Mouse (Mus musculus) brain, adult 2 months (tissue): Measurements from ENCODE around the gene Zswim9.

Experiments used
- DNase-seq: peaks from one replicate; pipeline ENCODE4 v3.0.0; 2011; ENCODE audit warnings: low read depth, low spot score

Zswim9 gene

GRCm38 (mm10) chr7:13269394-13269793, 9.1 kb downstream of the Zswim9 start:
- no peak for DNase-seq

- DNase-seq, result no peak
Observed at GRCm38 (mm10) chr7:13268749-13269260, 9.7 kb downstream of the Zswim9 start.

DNA sequence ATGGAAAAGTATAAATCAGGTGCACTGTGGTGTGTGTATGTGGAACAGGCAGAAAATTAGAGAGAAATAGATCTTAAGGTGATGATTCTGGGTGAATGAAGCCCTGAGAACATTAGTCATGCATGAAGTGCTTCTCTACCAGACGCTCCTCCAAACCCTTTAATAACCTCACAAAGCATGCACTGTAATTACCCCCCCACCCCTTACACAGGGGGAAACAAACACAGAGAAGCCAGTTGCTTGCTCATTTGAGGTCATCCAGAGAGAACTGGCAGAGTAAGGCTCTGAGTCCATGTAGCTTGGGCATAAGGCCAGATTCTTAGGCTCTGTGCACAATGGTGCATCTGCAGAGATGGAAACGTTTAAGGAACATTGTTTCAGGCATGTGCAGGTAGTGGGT, 14.1 kb downstream of the Zswim9 start:
- DNase-seq, result peak; percentile 47

GRCm38 (mm10) chr7:13263851-13264250, 14.7 kb downstream of the Zswim9 start:
- peak; percentile 64 for DNase-seq

DNA sequence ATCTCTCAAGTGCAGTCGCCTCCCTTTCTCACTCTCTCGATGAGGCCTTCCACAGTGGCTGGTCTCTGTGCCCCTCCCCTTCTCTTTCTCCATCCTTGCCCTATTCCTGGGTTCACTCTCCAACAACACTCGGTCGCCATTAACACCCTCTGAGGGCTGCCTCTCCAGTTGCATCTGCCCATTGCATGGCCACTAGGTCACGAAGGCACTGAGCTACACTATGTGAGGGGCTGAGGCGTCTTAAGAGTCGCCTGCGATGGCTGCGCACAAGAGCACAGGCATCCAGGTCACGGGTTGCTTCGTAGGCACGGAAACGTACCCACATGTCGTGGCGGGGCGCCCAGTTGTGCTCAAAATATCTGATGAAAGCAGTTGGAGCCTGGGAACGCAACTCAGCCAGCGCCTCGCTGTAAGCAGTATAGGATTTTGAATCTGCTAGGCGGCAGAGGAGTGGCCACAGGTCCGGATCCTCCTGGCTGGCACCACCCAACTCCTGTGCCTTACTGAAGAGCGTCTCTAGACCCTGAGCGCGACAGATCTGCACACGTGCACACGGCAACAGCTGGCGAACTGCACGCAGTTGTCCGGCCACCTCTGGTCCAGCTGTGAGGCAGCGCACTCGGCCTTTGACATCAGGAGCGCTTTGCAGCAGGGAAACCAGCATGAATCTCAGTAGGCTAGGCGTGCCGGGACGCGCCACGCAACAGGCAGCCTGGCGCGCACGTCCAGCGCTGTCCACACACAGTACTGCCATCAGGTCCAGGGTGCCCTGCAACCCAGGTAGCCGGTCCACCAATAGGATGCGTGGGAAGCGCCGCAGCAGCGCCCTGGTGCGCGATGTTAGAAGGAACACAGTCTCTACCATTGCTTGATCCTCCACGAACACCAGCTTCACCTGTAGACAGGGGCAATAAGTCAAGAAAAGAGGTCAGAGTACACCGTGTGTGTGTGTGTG, 17.5 kb downstream of the Zswim9 start:
- DNase-seq, result peak; percentile 20

- no peak for DNase-seq
Observed at GRCm38 (mm10) chr7:13212720-13213119, 65.8 kb downstream of the Zswim9 start, which contains the start of gene Vmn1r89. Gene Vmn1r89, plus strand, starts transcription at chr7:13213020.
